Mouse (Mus musculus): ENCODE data around the gene 1700007K13Rik. TPM values are rescaled to one million over a fixed set of nuclear protein-coding genes. Genes with fewer than 3 reads are reported as not detected.
"Not testable (repeated sequence)": the region's sequence is repeated elsewhere in the genome, so short reads cannot be mapped to it uniquely, and the experiment has no call there.

1700007K13Rik gene
- total RNA-seq, 2 experiments from 2014 or later = 4.9 to 6.2 TPM

GRCm38 (mm10) chr2:28477993-28478392 lies 11.9 kb upstream of the 1700007K13Rik start:
- intact Hi-C loops (cut with DNase I); DNase-seq (ENCODE audit: low spot score in 2 of 2): not testable (repeated sequence)

GRCm38 (mm10) chr2:28472011-28472410 lies 5.9 kb upstream of the 1700007K13Rik start:
- intact Hi-C loops (cut with DNase I); DNase-seq (ENCODE audit: low spot score in 2 of 2): not testable (repeated sequence)

DNA sequence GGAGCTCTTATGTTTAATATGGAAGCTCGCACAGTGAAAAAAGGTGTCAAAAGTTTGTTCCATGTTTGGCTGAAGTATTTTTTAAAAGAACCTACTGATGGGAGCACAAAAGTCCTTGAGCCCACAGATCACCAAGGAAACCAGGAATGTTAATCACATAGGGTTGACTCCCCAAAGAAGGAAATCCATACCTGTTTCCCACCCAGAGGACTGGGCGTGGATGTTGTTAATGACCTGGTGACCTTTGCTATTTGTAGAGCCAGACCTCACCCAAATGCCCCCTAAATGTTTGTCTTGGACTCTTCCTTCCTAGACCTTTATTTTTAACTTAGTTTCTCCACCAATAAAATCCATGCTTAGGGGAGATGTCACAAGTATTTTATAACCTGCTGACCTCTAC lies 4.5 kb upstream of the 1700007K13Rik start:
- DNase-seq (ENCODE audit: low spot score in 2 of 2) = no peak
- intact Hi-C loops (cut with DNase I) = no loop called here

DNA sequence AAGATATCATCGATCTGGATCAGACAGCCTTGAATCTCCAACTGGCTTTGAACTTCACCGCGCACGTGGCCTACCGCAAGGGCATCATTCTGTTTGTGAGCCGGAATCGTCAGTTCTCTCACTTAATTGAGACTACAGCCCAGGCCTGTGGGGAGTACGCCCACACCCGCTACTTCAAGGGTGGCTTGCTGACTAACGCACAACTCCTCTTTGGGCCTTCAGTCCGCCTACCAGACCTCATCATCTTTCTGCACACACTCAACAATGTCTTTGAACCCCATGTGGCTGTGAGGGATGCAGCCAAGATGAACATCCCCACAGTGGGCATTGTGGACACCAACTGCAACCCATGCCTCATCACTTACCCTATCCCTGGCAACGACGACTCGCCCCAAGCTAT lies 3.3 kb upstream of the 1700007K13Rik start:
- intact Hi-C loops (cut with DNase I) = no loop called here
- DNase-seq (ENCODE audit: low spot score in 2 of 2) = no peak

GRCm38 (mm10) chr2:28468486-28469225 lies 2.5 kb upstream of the 1700007K13Rik start:
- intact Hi-C loops (cut with DNase I) = no loop called here
- no peak for DNase-seq (ENCODE audit: low spot score in 2 of 2)

DNA sequence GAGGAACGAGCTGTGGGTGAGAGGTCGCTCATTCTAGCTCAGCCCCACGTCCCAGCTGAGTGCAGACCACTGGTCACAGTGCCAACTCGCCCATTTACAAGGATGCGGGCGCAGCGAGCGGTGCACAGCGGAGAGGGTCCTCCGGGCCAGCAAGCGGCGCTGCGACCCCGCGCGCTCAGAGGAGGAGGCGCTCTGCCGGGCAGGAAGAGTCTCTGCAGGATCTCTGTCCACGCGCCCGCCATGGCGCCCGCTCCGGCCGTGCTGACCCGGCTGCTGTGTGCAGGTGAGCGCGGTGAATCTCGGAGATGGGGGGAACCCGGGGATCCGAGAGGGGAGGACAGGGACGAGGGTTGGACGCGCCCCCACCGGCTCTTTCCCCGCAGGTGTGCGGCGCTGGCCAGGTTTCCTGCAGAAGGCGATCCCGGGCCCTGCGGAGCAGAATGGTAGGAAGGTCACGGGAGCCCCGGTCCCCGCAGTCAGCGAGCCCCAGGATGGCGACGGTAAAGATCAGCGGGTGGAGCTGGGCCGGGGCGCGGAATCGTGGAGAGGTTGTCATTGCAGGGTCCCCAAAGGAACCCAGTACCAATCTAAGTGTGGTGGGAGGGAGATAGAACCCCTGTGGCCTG lies 1.8 kb upstream of the 1700007K13Rik start, which contains the start of gene Mrps2:
Gene Mrps2, plus strand, starts transcription at position 207 of the 626 bp plus-strand sequence.
- DNase-seq (ENCODE audit: low spot score in 2 of 2) = peak; percentile 81 to 89
- intact Hi-C loops (cut with DNase I) = no loop called here

DNA sequence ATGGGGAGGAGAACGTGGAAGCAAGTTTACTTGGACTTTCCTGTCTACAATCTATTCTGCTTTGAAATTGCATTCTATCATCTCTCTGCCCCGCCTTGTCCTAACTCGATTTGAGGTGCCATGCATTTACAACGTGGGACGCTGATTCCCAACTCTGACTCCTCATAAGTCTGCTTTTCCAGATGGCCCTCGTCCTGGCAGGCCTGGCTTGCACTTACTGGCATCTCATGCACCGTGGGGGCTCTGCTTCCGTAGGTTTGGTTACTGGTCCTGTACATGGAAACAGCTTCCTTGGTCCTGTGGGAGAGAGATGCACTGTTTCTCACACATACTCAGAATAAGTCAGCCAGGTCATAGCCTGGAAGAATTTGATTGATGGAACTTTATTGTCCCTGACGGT lies 1.2 kb downstream of the 1700007K13Rik start:
- intact Hi-C loops (cut with DNase I) = no loop called here
- DNase-seq (ENCODE audit: low spot score in 2 of 2) = no peak

DNA sequence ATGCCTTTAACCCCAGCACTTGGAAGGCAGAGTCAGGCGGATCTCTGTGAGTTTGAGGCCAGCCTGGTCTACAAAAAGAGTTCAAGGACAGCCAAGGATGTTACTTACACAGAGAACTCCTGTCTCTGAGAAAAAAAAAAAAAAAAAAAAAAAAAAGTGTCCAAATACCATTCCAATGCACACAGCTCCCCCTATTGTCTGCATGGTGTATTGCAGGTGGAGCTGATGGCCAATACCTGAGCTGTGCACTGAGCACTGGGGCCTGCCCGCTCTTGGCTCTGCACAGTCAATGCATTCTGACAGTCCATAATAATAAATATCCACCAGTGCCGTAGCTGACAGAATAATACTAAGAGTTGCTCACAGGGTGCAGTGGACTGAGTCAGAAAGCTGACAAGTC lies 2.2 kb downstream of the 1700007K13Rik start:
- intact Hi-C loops (cut with DNase I) = no loop called here
- DNase-seq (ENCODE audit: low spot score in 2 of 2) = peak; percentile 79 to 85

GRCm38 (mm10) chr2:28456616-28457015 lies 9.5 kb downstream of the 1700007K13Rik start:
- no peak for DNase-seq (ENCODE audit: low spot score in 2 of 2)
- intact Hi-C loops (cut with DNase I) = no loop called here

- DNase-seq (ENCODE audit: low spot score in 2 of 2) = no peak
- intact Hi-C loops (cut with DNase I) = no loop called here
Observed at GRCm38 (mm10) chr2:28453539-28453938, 12.6 kb downstream of the 1700007K13Rik start.

GRCm38 (mm10) chr2:28451663-28452062 lies 14.5 kb downstream of the 1700007K13Rik start:
- no peak for DNase-seq (ENCODE audit: low spot score in 2 of 2)
- intact Hi-C loops (cut with DNase I) = no loop called here

- intact Hi-C loops (cut with DNase I) = loop anchor here (10.0 kb wide), 1 partner anchor 902 kb away; no protein-coding TSS in a partner anchor
- DNase-seq (ENCODE audit: low spot score in 2 of 2) = no peak
Observed at GRCm38 (mm10) chr2:28447315-28447670, 18.8 kb downstream of the 1700007K13Rik start.

- DNase-seq (ENCODE audit: low spot score in 2 of 2) = peak in 1 of 2 experiments; percentile 51
- intact Hi-C loops (cut with DNase I) = loop anchor here (10.0 kb wide), 1 partner anchor 902 kb away; no protein-coding TSS in a partner anchor
Observed at GRCm38 (mm10) chr2:28446515-28447314, 19.4 kb downstream of the 1700007K13Rik start, which contains the start of gene Ppp1r26. TSS of gene Ppp1r26 (plus strand) at chr2:28446800.

- intact Hi-C loops (cut with DNase I) = loop anchor here (10.0 kb wide), 1 partner anchor 901 kb away; no protein-coding TSS in a partner anchor
Observed at GRCm38 (mm10) chr2:28446181-28446514, 20.0 kb downstream of the 1700007K13Rik start.

DNA sequence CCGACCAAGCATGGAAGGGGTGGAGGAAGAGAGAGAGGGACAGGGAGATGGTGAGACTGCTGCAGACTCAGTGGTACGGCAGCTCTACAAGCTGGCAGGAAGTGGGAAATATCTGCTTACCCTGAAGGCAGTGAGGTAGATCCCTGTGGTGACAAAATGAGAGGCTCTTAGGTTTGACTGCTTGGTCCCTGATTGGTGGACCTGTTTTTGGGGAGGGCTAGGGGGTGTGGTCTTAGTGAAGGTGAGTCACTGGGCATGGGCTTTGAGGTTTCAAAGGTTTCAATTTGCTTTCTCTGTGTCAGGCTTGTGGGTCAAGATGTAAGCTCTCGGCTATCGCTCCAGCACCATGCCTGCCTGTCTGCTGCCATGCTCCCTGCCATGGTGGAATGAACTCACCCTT lies 21.1 kb downstream of the 1700007K13Rik start:
- intact Hi-C loops (cut with DNase I) = loop anchor here (10.0 kb wide), 1 partner anchor 900 kb away; no protein-coding TSS in a partner anchor
- no peak for DNase-seq (ENCODE audit: low spot score in 2 of 2)

More at GRCm38 (mm10) chr2:28446181-28446514, 20.0 kb downstream of the 1700007K13Rik start:
- DNase-seq (ENCODE audit: low spot score in 2 of 2) = no peak

GRCm38 (mm10) chr2:28440842-28441241 lies 25.3 kb downstream of the 1700007K13Rik start:
- intact Hi-C loops (cut with DNase I) = loop anchor here (10.0 kb wide), 1 partner anchor 896 kb away; no protein-coding TSS in a partner anchor
- DNase-seq (ENCODE audit: low spot score in 2 of 2) = no peak

DNA sequence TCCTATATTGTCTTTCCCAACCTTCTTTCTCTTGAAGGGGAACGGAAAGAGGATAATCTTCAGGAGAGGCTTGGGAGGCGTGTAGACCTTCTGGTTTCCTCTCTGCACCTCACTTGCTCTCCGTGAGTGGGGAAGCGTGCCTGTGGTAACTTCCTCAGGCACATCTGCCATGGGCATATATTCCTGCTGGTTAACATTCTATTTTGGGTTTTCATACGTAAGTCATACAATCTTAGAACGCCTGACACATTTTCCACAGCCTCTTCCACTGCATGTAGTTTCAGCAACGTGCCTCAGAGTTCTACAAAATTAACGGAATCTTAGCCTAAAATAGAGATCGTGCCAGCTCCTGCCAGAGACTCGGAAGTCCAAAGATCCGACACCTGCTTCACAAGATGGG lies 30.7 kb downstream of the 1700007K13Rik start:
- peak; percentile 44 to 85 for DNase-seq (ENCODE audit: low spot score in 2 of 2)
- intact Hi-C loops (cut with DNase I) = no loop called here

DNA sequence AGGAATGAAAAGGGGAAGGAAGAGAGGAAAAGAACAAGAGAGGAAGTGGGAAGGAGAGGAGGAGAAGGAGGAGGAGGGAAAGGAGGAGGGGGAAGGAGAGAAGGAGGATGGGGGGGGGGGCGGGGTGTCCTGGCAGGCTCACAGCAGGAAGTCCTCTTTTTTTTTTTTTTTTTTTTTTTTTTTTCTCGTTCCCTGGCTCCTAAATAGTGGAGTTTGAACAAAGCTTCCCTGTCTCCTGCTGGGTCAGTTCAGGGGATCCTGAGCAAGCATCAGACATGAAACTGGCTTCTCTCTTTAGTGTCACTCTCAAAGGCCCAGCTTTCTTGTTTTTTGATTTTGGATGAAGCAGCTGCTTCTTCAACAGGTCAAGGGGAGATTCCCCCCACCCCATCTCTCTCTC lies 32.6 kb downstream of the 1700007K13Rik start:
- intact Hi-C loops (cut with DNase I) = no loop called here
- no peak for DNase-seq (ENCODE audit: low spot score in 2 of 2)

GRCm38 (mm10) chr2:28432811-28433210 lies 33.3 kb downstream of the 1700007K13Rik start:
- intact Hi-C loops (cut with DNase I) = no loop called here
- DNase-seq (ENCODE audit: low spot score in 2 of 2) = no peak

GRCm38 (mm10) chr2:28430846-28431245 lies 35.3 kb downstream of the 1700007K13Rik start:
- intact Hi-C loops (cut with DNase I) = no loop called here
- no peak for DNase-seq (ENCODE audit: low spot score in 2 of 2)
